Mouse (Mus musculus) embryonic facial prominence, embryonic 11.5 days (tissue): Measurements from ENCODE around the gene Trappc2l. TPM values are rescaled to one million over a fixed set of nuclear protein-coding genes. Genes with fewer than 3 reads are reported as not detected.

Experiments used
- ATAC-seq: fragments of 200-750 bp; cut with Nextera tagmentation; replicated peaks from 2 replicates; pipeline ENCODE4 v1.8.0; 2017; ENCODE audit warnings: low read depth; ENCODE audit not compliant: insufficient number of reproducible peaks, low FRiP score, low TSS enrichment
- DNase-seq: peaks from one replicate; pipeline ENCODE4 v3.0.0-alpha.2; 2015; ENCODE audit warnings: low spot score
- H3K27ac ChIP-seq: fragments of 300-500 bp; sonication (generic); replicated peaks from 2 replicates; pipeline ENCODE4 v1.5.1; 2014; ENCODE audit warnings: mild to moderate bottlenecking, low read depth, low read length, control low read depth
- H3K27me3 ChIP-seq: fragments of 300-500 bp; sonication (generic); 2 replicates; pipeline ENCODE4 v1.6.1; 2014; ENCODE audit warnings: mild to moderate bottlenecking, low read length, moderate library complexity, mixed read lengths; ENCODE audit not compliant: control insufficient read depth, insufficient read depth
- H3K36me3 ChIP-seq: fragments of 300-500 bp; sonication (generic); replicated peaks from 2 replicates; pipeline ENCODE4 v1.6.1; 2014; ENCODE audit warnings: low read depth, mild to moderate bottlenecking, low read length, moderate library complexity, mixed read lengths; ENCODE audit not compliant: control insufficient read depth, insufficient read depth
- H3K4me1 ChIP-seq: fragments of 300-500 bp; sonication (generic); 2 replicates; pipeline ENCODE4 v1.6.1; 2014; ENCODE audit warnings: low read length, mixed read lengths; ENCODE audit not compliant: control insufficient read depth, insufficient read depth
- H3K4me2 ChIP-seq: fragments of 300-500 bp; sonication (generic); 2 replicates; pipeline ENCODE4 v1.6.1; 2014; ENCODE audit warnings: low read depth, mild to moderate bottlenecking, control low read depth, low read length, moderate library complexity
- H3K4me3 ChIP-seq: fragments of 300-500 bp; sonication (generic); 2 replicates; pipeline ENCODE4 v1.5.1; 2014; ENCODE audit warnings: low read depth, low read length, control low read depth
- H3K9ac ChIP-seq: fragments of 300-500 bp; sonication (generic); replicated peaks from 2 replicates; pipeline ENCODE4 v1.6.1; 2014; ENCODE audit warnings: mild to moderate bottlenecking, control low read depth, low read length
- H3K9me3 ChIP-seq: fragments of 300-500 bp; sonication (generic); replicated peaks from 2 replicates; pipeline ENCODE4 v1.6.1; 2016; ENCODE audit warnings: mild to moderate bottlenecking, low read length, inconsistent platforms, mixed read lengths; ENCODE audit not compliant: control insufficient read depth
- WGBS: fragments of 180-500 bp; shearing (Covaris S2); extraction: QIAGEN DNeasy Blood & Tissue Kit; methylation state at CpG from one replicate; pipeline ENCODE4 v1.1.7; 2014; 5-methylcytosine and 5-hydroxymethylcytosine counted together
- polyA plus RNA-seq: library from polyadenylated mRNA; unstranded; fragments of >200 nt; fragmentation: Nextera tagmentation; extraction: Ambion mirVana; gene quantifications from 2 replicates; pipeline ENCODE4 v1.2.1, GENCODE M21; 2014

Gene Trappc2l
- polyA plus RNA-seq, 1 experiment from 2014 or later: 38.1 TPM

DNA sequence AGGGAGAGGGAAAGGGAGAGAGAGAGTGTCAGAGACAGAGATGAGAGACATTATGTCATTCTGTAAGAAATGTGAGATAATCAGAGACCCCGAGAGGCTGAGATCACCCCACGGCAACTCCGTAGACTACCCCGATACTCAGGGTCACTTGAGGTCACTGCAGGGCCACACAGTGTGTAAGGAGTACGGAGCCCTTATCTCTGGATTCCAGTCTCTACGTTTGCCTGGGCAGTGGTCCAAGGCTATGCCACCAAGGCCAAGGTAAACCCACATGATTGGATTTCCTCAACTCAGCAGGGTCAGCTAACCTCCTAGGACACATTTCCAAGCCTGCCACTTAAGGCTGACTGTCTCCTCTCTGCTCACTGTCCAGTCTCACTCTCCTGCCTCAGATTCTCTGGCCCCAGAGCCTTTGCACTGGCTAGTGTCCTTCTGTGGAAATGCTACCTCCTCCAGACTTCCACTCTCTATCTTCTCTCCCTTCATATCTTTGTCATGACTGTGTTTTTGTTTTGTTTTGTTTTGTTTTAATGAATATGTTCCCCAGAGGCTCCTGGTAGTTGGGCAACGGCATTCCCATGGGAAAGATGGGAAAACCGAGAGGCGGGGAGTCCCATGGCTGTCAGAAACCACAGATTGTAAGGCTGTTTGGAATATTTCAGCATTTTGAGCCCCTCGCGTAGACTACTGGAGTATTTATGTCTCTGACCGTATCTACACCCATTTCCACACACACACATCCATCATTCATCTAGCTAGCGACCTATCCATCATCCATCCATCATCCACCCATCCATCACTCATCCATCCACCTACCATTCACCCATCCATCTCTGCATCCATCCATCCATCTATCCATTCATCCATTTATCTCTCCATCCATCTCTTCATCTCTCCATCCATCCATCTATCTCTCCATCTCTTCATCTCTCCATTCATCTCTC is 44.9 kb downstream of the Trappc2l start:
- peaks cover 7% of the 10 kb centered on the region for H3K4me1 ChIP-seq
- WGBS: 84% methylated on average over 13 of the region's 13 CpGs
- H3K27me3 ChIP-seq: no peaks in the 10 kb centered on the region
- H3K27ac ChIP-seq: no peak overlapping the region
- ATAC-seq (no peak), DNase-seq (no peak)
- no peak overlapping the region for H3K9ac ChIP-seq
- H3K4me2 ChIP-seq: no peak overlapping the region
- no peaks in the 10 kb centered on the region for H3K9me3 ChIP-seq
- no peaks in the 10 kb centered on the region for H3K36me3 ChIP-seq
- H3K4me3 ChIP-seq: no peak overlapping the region

DNA sequence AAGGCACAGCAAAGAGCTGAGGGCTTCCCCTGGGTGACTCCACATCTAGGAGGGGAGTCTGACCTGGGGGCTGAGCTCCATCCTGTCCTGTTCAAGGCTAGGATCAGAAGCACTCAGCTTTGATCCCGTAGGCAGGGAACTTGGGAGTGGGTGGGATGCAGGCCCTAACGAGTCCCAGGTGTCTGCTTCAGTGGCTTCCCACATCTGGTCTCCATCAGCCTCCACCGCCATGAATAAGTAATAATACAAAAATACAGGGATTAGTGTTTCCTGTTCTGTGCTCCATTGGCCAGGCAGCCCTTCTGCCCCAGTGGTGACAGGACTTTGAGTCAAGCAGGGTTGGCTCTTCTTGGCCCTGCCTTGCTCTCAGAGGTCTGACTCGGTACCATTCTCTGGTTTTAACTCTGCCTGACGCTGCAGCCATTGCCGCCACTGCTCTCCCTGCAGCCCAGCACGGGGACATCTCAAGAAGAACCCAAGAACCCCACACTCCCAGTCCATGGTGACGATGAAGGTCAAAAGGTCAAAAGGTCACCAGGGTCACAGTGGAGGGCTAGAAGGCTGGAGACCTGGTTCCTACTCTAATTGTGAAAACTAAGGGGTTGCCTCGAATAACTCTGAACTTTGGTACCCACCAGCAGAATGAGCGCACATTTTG is 46.8 kb downstream of the Trappc2l start:
- Histone ChIP-seq H3K27ac (peak overlapping the region; percentile 66), H3K4me3 (no peak overlapping the region), H3K27me3 (no peaks in the 10 kb centered on the region), H3K4me1 (peaks cover 14% of the 10 kb centered on the region), H3K9me3 (no peaks in the 10 kb centered on the region), H3K4me2 (no peak overlapping the region), H3K36me3 (no peaks in the 10 kb centered on the region), H3K9ac (no peak overlapping the region)
- peak; percentile 66 for ATAC-seq
- 24% methylated on average over 10 of the region's 10 CpGs for WGBS
- peak; percentile 93 for DNase-seq

DNA sequence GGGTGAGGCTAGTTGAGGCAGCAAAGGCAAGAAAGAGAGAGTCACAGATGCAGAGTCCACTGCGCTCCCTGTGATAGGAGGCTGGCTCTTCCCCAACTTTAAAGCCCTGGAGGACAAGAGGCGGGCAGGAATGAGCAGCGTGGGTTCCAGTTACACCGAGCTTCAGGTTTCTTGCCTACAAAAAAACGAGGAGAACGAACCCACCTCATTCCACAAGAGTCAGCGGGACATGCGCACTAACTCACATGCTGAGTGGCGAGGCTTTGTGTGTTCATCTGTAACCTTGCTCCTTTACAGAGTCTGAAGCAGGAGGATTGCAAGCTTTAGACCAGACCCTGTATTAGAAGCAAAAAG is 47.3 kb downstream of the Trappc2l start:
- H3K36me3 ChIP-seq: no peaks in the 10 kb centered on the region
- H3K9ac ChIP-seq: peak overlapping the region; percentile 18; the same call in 1 of the 2 replicates
- H3K9me3 ChIP-seq: no peaks in the 10 kb centered on the region
- no peak overlapping the region for H3K4me3 ChIP-seq
- H3K4me2 ChIP-seq: peak overlapping the region; percentile 20; the same call in 1 of the 2 replicates
- peak overlapping the region; percentile 82 for H3K27ac ChIP-seq
- no peaks in the 10 kb centered on the region for H3K27me3 ChIP-seq
- WGBS: 24% methylated on average over 9 of the region's 9 CpGs
- no peak for ATAC-seq
- peaks cover 14% of the 10 kb centered on the region for H3K4me1 ChIP-seq
- DNase-seq: peak; percentile 76

DNA sequence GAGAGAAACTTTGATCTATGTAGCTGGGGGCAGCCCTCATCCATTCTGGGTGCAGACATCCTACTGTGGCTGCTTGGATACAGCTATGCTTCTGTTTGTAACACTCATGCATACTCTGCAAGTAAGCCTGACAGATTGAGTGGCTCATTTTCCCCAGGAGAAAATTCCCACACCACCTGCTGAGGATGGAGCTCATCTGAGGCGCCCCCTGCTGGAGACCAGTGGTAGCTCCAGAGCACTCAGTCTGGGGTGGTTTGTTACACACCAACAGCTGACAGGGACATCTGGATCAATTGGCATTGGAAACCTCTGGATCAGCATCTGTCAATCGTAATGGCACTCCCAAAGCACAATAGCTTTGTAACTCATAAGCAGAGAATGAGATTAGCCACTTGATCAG is 48.6 kb downstream of the Trappc2l start:
- Histone ChIP-seq H3K36me3 (no peaks in the 10 kb centered on the region), H3K27me3 (no peaks in the 10 kb centered on the region), H3K4me3 (no peak overlapping the region), H3K4me1 (peaks cover 17% of the 10 kb centered on the region), H3K9me3 (no peaks in the 10 kb centered on the region), H3K4me2 (no peak overlapping the region), H3K27ac (no peak overlapping the region), H3K9ac (no peak overlapping the region)
- WGBS: 70% methylated on average over 2 of the region's 2 CpGs
- DNase-seq (no peak), ATAC-seq (no peak)

DNA sequence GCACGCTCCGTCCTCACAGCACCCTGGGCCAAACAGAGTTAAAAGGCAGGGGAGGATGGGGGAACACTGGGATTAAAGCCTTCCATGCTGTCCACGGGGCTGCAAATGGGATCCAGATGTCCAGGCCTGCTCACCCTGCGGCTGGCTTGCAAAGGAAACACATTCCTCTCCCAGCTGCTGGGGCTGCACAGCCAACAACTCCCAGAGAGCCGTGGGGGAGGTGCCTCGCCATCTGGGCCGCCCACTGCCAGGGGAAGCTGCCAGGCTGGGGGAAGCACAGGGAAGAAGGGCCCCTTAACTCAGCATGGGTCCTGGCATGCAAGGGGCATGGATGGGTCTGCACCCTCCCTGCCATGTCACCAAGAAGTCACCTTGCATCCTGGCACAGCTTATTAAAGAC is 49.7 kb downstream of the Trappc2l start:
- Histone ChIP-seq H3K36me3 (no peaks in the 10 kb centered on the region), H3K27ac (peak overlapping the region; percentile 66), H3K4me1 (peaks cover 24% of the 10 kb centered on the region), H3K4me2 (peak overlapping the region; percentile 22), H3K4me3 (no peak overlapping the region), H3K9me3 (no peaks in the 10 kb centered on the region), H3K9ac (no peak overlapping the region), H3K27me3 (no peaks in the 10 kb centered on the region)
- DNase-seq (peak; percentile 94), ATAC-seq (peak; percentile 51)
- WGBS: 24% methylated on average over 7 of the region's 7 CpGs

DNA sequence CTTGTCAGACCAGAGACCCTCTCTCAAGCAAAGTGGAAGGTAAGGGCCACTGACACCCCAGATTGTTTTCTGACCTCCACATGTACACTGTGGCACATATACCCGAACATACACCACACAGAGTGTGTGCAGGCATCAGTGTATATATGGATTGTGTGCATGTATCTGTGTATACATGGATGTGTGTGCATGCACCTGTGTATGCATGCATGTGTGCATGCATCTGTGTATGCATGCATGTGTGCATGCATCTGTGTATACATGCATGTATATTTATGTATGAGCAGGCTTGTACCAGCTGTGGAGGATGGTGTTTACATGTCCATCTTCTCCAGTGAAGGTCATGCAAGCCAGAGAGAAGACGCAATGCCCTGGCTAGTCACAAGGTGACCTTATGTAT is 50.5 kb downstream of the Trappc2l start:
- no peak overlapping the region for H3K4me3 ChIP-seq
- no peak for DNase-seq
- no peaks in the 10 kb centered on the region for H3K27me3 ChIP-seq
- no peaks in the 10 kb centered on the region for H3K36me3 ChIP-seq
- H3K4me1 ChIP-seq: peaks cover 29% of the 10 kb centered on the region
- H3K27ac ChIP-seq: no peak overlapping the region
- WGBS: 65% methylated on average over 2 of the region's 2 CpGs
- no peaks in the 10 kb centered on the region for H3K9me3 ChIP-seq
- H3K4me2 ChIP-seq: no peak overlapping the region
- H3K9ac ChIP-seq: no peak overlapping the region
- no peak for ATAC-seq

DNA sequence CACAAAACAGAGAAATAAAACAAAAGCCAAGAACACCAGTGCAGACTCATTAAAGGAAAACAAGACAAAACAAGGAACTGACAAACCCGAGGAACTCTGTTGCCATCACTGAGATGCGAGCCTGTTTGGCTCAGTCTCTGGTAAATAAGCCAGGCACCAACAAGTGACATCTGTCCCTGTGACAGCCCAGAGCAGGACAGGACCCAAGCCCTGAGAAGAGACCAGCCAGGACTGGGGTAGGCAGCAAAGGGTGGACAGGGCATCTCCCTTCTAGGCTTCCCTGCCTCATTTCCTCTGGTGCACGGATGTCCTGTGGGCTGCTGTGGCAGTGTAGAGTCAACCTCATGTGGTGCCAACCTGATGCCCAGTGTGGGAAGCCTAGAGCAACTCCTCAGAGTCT is 51.7 kb downstream of the Trappc2l start:
- DNase-seq: no peak
- Histone ChIP-seq H3K36me3 (no peaks in the 10 kb centered on the region), H3K4me3 (no peak overlapping the region), H3K9me3 (no peaks in the 10 kb centered on the region), H3K4me2 (no peak overlapping the region), H3K27me3 (no peaks in the 10 kb centered on the region; the same call in 1 of the 2 replicates), H3K9ac (no peak overlapping the region; the same call in 1 of the 2 replicates), H3K27ac (no peak overlapping the region), H3K4me1 (peaks cover 30% of the 10 kb centered on the region)
- no peak for ATAC-seq
- 83% methylated on average over 3 of the region's 3 CpGs for WGBS

DNA sequence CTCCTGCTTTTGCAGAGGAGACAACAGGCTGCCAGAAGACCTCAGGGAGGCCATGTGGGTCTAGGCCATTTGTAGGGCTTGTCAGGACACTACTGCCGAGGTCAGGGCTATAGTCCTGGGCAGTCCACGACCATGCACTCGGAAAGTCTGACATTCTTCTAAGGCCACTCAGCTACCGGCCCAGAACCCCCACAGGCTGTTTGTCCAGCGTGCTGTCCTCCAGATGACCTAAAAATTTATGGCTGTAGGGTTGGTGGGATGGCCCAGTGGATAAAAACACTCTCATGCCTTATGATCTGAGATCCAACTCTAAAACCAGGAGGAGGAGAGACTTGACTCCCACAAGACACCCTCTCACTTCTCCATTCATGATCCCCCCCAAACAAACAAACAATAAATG is 52.2 kb downstream of the Trappc2l start:
- no peak overlapping the region for H3K4me3 ChIP-seq
- no peak overlapping the region; the same call in 1 of the 2 replicates for H3K9ac ChIP-seq
- DNase-seq: no peak
- WGBS: 66% methylated on average over 5 of the region's 5 CpGs
- no peaks in the 10 kb centered on the region for H3K36me3 ChIP-seq
- no peak overlapping the region for H3K4me2 ChIP-seq
- no peak for ATAC-seq
- no peaks in the 10 kb centered on the region for H3K9me3 ChIP-seq
- H3K4me1 ChIP-seq: peaks cover 30% of the 10 kb centered on the region
- H3K27me3 ChIP-seq: no peaks in the 10 kb centered on the region; the same call in 1 of the 2 replicates
- no peak overlapping the region for H3K27ac ChIP-seq
